Mouse (Mus musculus) thymus, adult 2 months (tissue): Measurements from ENCODE around the gene Adgrb3. TPM values are rescaled to one million over a fixed set of nuclear protein-coding genes. Genes with fewer than 3 reads are reported as not detected.

ENCODE experiments used
- DNase-seq: peaks from one replicate; pipeline ENCODE4 v3.0.0; 2021
- H3K27ac ChIP-seq: fragments of 200-500 bp; 2 replicates; pipeline ENCODE4 v1.5.1; 2012; ENCODE audit warnings: low read length, control low read depth; ENCODE audit not compliant: control insufficient read depth, insufficient read depth
- H3K27me3 ChIP-seq: fragments of 200-500 bp; 2 replicates; pipeline ENCODE4 v1.6.1; 2012; ENCODE audit warnings: mild to moderate bottlenecking, low read length, moderate library complexity, mixed read lengths; ENCODE audit not compliant: control insufficient read depth, insufficient read depth
- H3K36me3 ChIP-seq: fragments of 200-500 bp; 2 replicates; pipeline ENCODE4 v1.6.1; 2012; ENCODE audit warnings: mild to moderate bottlenecking, low read length, moderate library complexity; ENCODE audit not compliant: control insufficient read depth, insufficient read depth
- H3K4me1 ChIP-seq: fragments of 200-500 bp; replicated peaks from 2 replicates; pipeline ENCODE4 v1.6.1; 2012; ENCODE audit warnings: low read length; ENCODE audit not compliant: control insufficient read depth, insufficient read depth
- H3K4me3 ChIP-seq: fragments of 200-500 bp; 2 replicates; pipeline ENCODE4 v1.5.1; 2012; ENCODE audit warnings: mild to moderate bottlenecking, low read length, control low read depth, moderate library complexity; ENCODE audit not compliant: control insufficient read depth, insufficient read depth
- CTCF ChIP-seq: fragments of 200-500 bp; IDR thresholded peaks from 2 replicates; pipeline ENCODE4 v1.5.1; 2012; ENCODE audit warnings: mild to moderate bottlenecking, control low read depth, low read length, moderate library complexity, borderline replicate concordance; ENCODE audit not compliant: control insufficient read depth, poor library complexity, insufficient read depth; ENCODE audit errors: extremely low read depth
- POLR2A ChIP-seq: fragments of 200-500 bp; IDR thresholded peaks from 2 replicates; pipeline ENCODE4 v1.6.1; 2012; ENCODE audit warnings: mild to moderate bottlenecking, low read length, control low read depth, moderate library complexity; ENCODE audit not compliant: control insufficient read depth, poor library complexity, insufficient read depth; ENCODE audit errors: extremely low read depth
- WGBS: fragments of 180-500 bp; shearing (Covaris S2); methylation state at CpG from one replicate; pipeline ENCODE4 v1.1.7; 2018; 5-methylcytosine and 5-hydroxymethylcytosine counted together
- polyA plus RNA-seq: library from polyadenylated mRNA; depleted of rRNA; stranded (reverse); fragments of >200 nt; gene quantifications from 2 replicates; pipeline ENCODE4 v1.2.3, GENCODE M21; 2012

Gene Adgrb3
- polyA plus RNA-seq, 1 experiment = 0.05 TPM

GRCm38 (mm10) chr1:25435506-25435905, 394.0 kb downstream of the Adgrb3 start:
- H3K36me3 ChIP-seq = no peaks in the 10 kb centered on the region
- H3K27me3 ChIP-seq = no peaks in the 10 kb centered on the region
- H3K4me1 ChIP-seq = no peaks in the 10 kb centered on the region
- no peak overlapping the region for H3K27ac ChIP-seq
- no peak overlapping the region for H3K4me3 ChIP-seq
- TF ChIP-seq POLR2A (no peak), CTCF (no peak)
- no peak for DNase-seq
- WGBS = 73% methylated on average over 2 of the region's 2 CpGs

- Histone ChIP-seq H3K4me1 (no peaks in the 10 kb centered on the region), H3K36me3 (no peaks in the 10 kb centered on the region), H3K27ac (no peak overlapping the region), H3K4me3 (no peak overlapping the region), H3K27me3 (no peaks in the 10 kb centered on the region)
- TF ChIP-seq CTCF (no peak), POLR2A (no peak)
- WGBS = 91% methylated on average over 16 of the region's 16 CpGs
- no peak for DNase-seq
Observed at GRCm38 (mm10) chr1:25430219-25430862, 399.2 kb downstream of the Adgrb3 start.

GRCm38 (mm10) chr1:25420701-25421100, 408.8 kb downstream of the Adgrb3 start:
- no peaks in the 10 kb centered on the region for H3K27me3 ChIP-seq
- no peak overlapping the region for H3K4me3 ChIP-seq
- DNase-seq = no peak
- H3K4me1 ChIP-seq = no peaks in the 10 kb centered on the region
- TF ChIP-seq CTCF (no peak), POLR2A (no peak)
- H3K27ac ChIP-seq = no peak overlapping the region
- no peaks in the 10 kb centered on the region for H3K36me3 ChIP-seq
- WGBS = 96% methylated on average over 2 of the region's 2 CpGs

- no peak overlapping the region for H3K4me3 ChIP-seq
- no peaks in the 10 kb centered on the region for H3K27me3 ChIP-seq
- DNase-seq = no peak
- no peaks in the 10 kb centered on the region for H3K36me3 ChIP-seq
- no peaks in the 10 kb centered on the region for H3K4me1 ChIP-seq
- no peak overlapping the region for H3K27ac ChIP-seq
- TF ChIP-seq CTCF (no peak), POLR2A (no peak)
Observed at GRCm38 (mm10) chr1:25419378-25419777, 410.1 kb downstream of the Adgrb3 start.

GRCm38 (mm10) chr1:25415084-25415483, 414.4 kb downstream of the Adgrb3 start:
- Histone ChIP-seq H3K4me3 (no peak overlapping the region), H3K27ac (no peak overlapping the region), H3K4me1 (no peaks in the 10 kb centered on the region), H3K36me3 (no peaks in the 10 kb centered on the region), H3K27me3 (no peaks in the 10 kb centered on the region)
- no peak for TF ChIP-seq CTCF
- no peak for TF ChIP-seq POLR2A
- 87% methylated on average over 2 of the region's 2 CpGs for WGBS
- no peak for DNase-seq

- TF ChIP-seq CTCF (no peak), POLR2A (no peak)
- H3K4me3 ChIP-seq = no peak overlapping the region
- DNase-seq = no peak
- WGBS = 92% methylated on average over 2 of the region's 2 CpGs
- no peaks in the 10 kb centered on the region for H3K36me3 ChIP-seq
- no peaks in the 10 kb centered on the region for H3K4me1 ChIP-seq
- H3K27ac ChIP-seq = no peak overlapping the region
- H3K27me3 ChIP-seq = no peaks in the 10 kb centered on the region
Observed at GRCm38 (mm10) chr1:25364186-25364585, 465.3 kb downstream of the Adgrb3 start.

- no peaks in the 10 kb centered on the region for H3K36me3 ChIP-seq
- no peak overlapping the region for H3K27ac ChIP-seq
- H3K27me3 ChIP-seq = no peaks in the 10 kb centered on the region
- no peak for TF ChIP-seq CTCF
- TF ChIP-seq POLR2A = no peak
- WGBS = 94% methylated on average over 4 of the region's 4 CpGs
- H3K4me3 ChIP-seq = no peak overlapping the region
- no peaks in the 10 kb centered on the region for H3K4me1 ChIP-seq
- no peak for DNase-seq
Observed at GRCm38 (mm10) chr1:25358554-25358953, 471.0 kb downstream of the Adgrb3 start.
